Mouse (Mus musculus): ENCODE results near the gene R3hcc1l.

Gene R3hcc1l

DNA sequence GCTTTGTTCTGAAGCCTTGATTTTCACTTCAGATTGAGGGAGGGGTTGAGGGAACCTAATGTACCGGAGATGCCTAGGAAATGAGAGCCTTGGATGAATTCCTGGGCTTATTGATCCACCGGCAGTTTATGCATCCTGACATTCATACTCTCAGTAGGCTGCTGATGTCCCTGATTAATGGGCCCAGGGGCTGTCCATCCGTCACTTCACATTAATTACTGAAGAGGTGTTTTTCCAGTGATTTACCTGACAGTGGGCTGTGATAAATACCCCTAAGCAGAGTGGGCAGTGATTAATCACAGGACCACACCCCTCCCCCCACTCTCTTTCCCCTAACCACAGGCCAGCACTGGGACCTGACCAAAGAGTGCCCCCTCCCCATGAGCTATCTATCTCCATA lies 22.1 kb downstream of the R3hcc1l start:
- in situ Hi-C loops (cut with MboI): no loop called here

- in situ Hi-C loops (cut with MboI): no loop called here
Measured at GRCm38 (mm10) chr19:42558701-42559100, 40.1 kb downstream of the R3hcc1l start.

- in situ Hi-C loops (cut with MboI): no loop called here
Measured at GRCm38 (mm10) chr19:42561991-42562390, 43.4 kb downstream of the R3hcc1l start.

DNA sequence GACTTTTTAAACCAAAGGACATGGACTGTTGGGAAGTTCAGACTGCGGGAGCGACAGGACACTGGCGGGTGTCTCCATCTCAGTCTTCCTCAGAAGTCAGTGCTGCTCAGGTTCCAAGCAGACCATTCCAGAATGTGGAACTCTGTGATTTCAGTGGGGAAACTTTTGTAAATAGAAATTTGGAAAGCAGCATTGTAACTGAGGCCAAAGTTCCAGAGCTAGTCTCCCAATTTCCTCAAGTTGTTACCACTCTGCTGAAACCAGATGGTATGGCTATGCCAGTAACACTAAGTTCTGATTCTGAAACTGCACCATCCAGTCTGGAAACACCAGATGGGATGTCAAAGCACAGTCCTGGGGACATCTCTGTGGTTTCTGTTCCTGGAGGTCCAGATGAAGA lies 44.4 kb downstream of the R3hcc1l start:
- in situ Hi-C loops (cut with MboI): no loop called here

- in situ Hi-C loops (cut with MboI): no loop called here
Measured at GRCm38 (mm10) chr19:42563726-42564270, 45.2 kb downstream of the R3hcc1l start.

GRCm38 (mm10) chr19:42566283-42567019 lies 47.9 kb downstream of the R3hcc1l start:
- in situ Hi-C loops (cut with MboI): no loop called here

DNA sequence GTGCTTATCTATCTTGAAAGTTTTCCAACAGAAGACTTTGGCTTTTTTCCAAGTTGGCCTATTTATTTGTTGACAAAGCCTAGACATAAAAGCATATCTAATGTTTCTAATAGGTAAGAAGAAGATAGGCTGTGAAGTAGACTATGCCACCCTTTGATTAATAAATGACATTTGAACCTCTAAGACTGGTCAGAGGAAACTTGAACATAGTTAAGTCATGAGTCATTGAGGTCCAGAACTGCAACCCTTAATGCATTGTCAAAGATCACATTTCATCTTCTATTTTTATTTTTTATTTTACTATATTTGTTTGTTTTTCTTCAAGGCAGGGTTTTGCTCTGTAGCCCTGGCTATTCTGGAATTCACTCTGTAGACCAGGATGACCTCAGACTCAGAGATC lies 48.5 kb downstream of the R3hcc1l start:
- in situ Hi-C loops (cut with MboI): no loop called here

- in situ Hi-C loops (cut with MboI): no loop called here
Measured at GRCm38 (mm10) chr19:42569076-42569475, 50.5 kb downstream of the R3hcc1l start.

- in situ Hi-C loops (cut with MboI): no loop called here
Measured at GRCm38 (mm10) chr19:42571291-42571690, 52.7 kb downstream of the R3hcc1l start.

GRCm38 (mm10) chr19:42575317-42575716 lies 56.8 kb downstream of the R3hcc1l start:
- in situ Hi-C loops (cut with MboI): no loop called here

DNA sequence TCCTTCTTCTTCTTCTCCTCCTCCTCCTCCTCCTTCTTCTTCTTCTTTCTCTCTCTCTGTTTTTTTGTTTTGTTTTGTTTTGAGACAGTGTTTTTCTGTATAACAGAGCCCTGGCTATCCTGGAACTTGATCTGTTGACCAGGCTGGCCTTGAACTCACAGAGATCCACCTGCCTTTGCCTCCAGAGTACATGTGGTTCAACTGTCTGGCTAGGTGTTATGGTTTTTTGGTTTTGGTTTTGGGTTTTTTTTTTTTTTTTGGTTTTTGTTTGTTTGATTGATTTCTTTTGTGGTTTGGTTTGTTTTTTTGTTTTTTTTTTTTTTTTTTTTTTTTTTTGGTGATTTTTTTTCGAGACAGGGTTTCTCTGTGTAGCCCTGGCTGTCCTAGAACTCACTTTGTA lies 58.3 kb downstream of the R3hcc1l start:
- in situ Hi-C loops (cut with MboI): no loop called here

- in situ Hi-C loops (cut with MboI): no loop called here
Measured at GRCm38 (mm10) chr19:42578631-42579030, 60.1 kb downstream of the R3hcc1l start.

DNA sequence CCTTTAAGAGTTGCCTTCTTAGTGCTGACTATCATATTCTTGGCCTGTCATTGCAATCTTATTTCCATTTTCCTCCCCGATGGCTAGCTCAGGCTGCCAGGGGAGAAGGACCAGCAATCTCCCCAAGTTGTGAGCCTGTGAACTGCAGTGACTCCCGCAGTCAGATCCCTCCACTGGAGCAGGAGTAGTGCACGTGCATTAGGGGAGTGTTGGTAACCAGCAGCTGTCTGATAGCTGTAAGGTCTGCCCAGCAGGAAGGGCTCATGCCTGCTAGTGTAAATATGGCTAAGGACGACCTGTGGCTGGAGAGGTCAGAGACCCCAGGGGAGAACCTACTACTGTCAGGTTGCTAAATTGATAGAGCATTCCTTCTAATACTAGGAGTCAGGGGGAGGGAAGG lies 62.1 kb downstream of the R3hcc1l start:
- in situ Hi-C loops (cut with MboI): no loop called here

DNA sequence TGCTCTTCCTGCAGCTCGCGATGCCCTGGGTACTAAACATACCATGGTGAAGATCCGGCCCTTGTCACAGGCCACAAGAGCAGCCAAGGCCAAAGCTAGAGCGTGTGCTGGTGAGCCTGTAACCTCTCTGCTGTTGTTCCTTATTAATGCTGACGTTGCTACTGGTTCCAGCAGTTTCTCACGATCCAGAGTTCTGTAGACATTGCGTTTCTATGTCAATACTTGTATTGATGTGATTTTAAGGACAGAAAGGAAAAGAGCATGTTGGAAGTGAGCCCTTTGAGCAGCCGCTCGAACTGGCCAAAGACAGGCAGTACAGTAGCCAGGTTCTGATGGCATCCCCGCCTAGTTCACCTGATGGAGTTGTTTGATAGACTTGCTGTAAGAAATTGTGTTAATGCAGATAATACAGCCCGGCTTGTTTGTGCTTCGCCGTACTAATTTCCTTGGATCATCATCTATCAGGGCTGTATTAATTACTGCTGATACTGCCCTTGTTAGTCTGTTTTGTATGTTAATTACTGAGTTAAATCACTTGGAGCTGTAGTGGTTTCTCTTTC lies 64.3 kb downstream of the R3hcc1l start:
- in situ Hi-C loops (cut with MboI): no loop called here

DNA sequence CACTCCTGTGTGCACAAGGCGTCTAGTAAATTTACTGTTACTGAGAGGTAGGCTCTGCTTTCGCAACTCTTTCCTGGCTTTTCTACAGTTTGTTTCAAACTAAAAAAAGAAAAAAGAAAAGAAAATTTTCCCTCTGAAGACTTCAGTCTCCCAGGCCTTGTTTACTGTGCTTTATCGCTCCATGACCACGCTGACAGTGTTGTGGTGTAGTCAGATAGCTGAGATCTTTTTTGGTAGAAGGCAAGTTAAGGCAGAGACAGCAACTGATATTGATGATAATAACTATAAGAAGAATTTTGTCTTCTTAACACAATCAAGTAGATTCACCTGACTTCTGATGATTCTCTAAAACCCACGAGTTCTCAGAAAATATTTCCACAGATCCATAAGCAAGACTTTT lies 65.1 kb downstream of the R3hcc1l start:
- in situ Hi-C loops (cut with MboI): no loop called here

- in situ Hi-C loops (cut with MboI): no loop called here
Measured at GRCm38 (mm10) chr19:42584188-42584587, 65.6 kb downstream of the R3hcc1l start.

GRCm38 (mm10) chr19:42587704-42588103 lies 69.1 kb downstream of the R3hcc1l start:
- in situ Hi-C loops (cut with MboI): no loop called here

- in situ Hi-C loops (cut with MboI): no loop called here
Measured at GRCm38 (mm10) chr19:42589246-42589645, 70.7 kb downstream of the R3hcc1l start.

DNA sequence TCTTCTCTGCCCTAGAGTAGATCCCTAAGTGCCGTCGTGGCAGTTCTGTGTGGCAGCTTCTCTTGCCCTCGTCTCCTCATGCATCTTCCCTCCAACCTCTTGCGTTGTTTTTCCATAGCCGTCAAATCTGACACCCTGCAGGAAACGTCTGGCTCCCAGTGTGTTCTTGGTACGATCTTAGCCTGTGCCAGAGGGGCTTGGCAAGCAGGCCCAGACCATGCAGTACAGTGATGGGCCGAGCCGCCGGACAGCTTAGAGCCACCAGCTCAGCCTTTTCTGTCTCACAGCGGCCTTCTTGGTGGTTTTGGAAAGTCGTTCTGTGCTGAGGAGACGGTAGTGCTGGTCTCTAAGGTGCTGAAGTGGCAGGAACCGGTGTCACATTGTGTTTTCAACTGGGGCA lies 73.0 kb downstream of the R3hcc1l start:
- in situ Hi-C loops (cut with MboI): no loop called here

- in situ Hi-C loops (cut with MboI): no loop called here
Measured at GRCm38 (mm10) chr19:42593456-42593855, 74.9 kb downstream of the R3hcc1l start.

DNA sequence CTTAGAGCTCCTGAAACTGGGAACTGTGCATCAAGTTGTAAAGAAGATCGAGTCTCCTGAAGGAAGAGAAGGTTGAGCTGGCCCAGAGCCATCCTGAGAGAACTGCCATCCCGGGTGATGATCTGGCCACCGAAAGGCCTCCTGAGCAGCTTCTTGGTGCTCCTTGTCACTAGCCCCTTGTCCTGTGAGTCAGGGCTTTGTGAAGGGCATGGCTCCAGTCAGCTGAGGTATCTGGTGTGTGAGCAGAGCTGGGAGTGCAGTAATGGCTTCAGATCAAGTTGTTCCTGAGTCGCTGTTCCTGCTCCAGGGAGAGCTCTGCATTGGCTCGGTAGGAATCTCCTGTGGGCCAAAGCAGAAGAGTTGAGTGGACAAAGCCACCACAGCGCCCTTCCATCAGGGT lies 76.5 kb downstream of the R3hcc1l start:
- in situ Hi-C loops (cut with MboI): no loop called here

- in situ Hi-C loops (cut with MboI): no loop called here
Measured at GRCm38 (mm10) chr19:42597286-42597685, 78.7 kb downstream of the R3hcc1l start.

GRCm38 (mm10) chr19:42597896-42598295 lies 79.3 kb downstream of the R3hcc1l start:
- in situ Hi-C loops (cut with MboI): no loop called here

DNA sequence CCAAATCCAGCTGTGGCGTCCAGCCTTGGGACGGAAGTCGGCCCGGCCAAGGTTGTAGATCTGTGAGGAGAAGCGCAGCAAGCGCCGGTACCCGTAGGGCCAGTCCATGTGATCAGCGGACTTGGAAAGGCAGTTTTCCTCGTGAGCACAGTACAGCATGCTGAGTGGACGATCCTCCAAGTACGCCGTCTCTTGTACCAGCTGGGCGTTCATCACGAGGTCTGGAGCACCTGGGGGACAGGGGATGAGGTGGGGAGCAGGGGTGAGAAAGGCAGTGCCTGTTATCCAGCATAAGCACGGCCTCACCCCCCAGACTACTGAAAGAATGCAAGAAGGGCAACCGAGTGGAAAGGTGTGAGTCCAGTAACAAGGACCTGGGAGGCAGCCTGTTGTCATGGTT lies 81.3 kb downstream of the R3hcc1l start:
- in situ Hi-C loops (cut with MboI): no loop called here
